ENCODE assay signal across 24 mouse cellular contexts in genomic region chr9:44697866-44698265, GRCm38 (mm10). TPM values are rescaled to one million over a fixed set of nuclear protein-coding genes. Genes with fewer than 3 reads are reported as not detected.
DNase-seq lines count a peak whose midpoint lies in the region; TF ChIP-seq lines count a peak whose summit lies in the region.
"Had no signal": no experiment of that assay in that cellular context is flagged by ENCODE, and none has a peak within 500 bp of the region (broad histone marks: within the 10 kb centered on the region; RNA-seq: fewer than 3 reads in every experiment).

No protein-coding gene starts in this region.

- no peak for TF ChIP-seq CTCF in cerebellum, adult 2 months (IDR thresholded peaks at IDR 0.05; ENCODE audit: borderline replicate concordance, insufficient read depth, low read depth, low read length)
- no peak for TF ChIP-seq CTCF in E14TG2a.4 (conservative IDR thresholded peaks at IDR 0.05; ENCODE audit: low read length)

- WGBS in cerebellum, adult 2 months, result 29% methylated on average over 16 of the region's 16 CpGs

- peaks cover 3% of the 10 kb centered on the region; the same call in 1 of the 2 replicates for H3K36me3 ChIP-seq in E14TG2a.4 (ENCODE audit: insufficient read depth, low read length)
- peaks cover 3% of the 10 kb centered on the region; the same call in 1 of the 2 replicates for H3K36me3 ChIP-seq in ES-E14 (ENCODE audit: control insufficient read depth, insufficient read depth, low read length, poor library complexity, severe bottlenecking)

- H3K9ac ChIP-seq in ES-E14 (ENCODE audit: insufficient read depth, low read depth, low read length, poor library complexity, severe bottlenecking), result peak overlapping the region; percentile 8; the same call in 1 of the 2 replicates
- H3K9ac ChIP-seq: heart, embryonic 15.5 days; hindbrain, embryonic 15.5 days; kidney, embryonic 15.5 days had no signal

- no peak overlapping the region for H3K27ac ChIP-seq in cerebellum, adult 2 months (ENCODE audit: insufficient read depth, low read length)
- no peak overlapping the region for H3K27ac ChIP-seq in ES-E14 (ENCODE audit: insufficient read depth, low read depth, low read length, poor library complexity, severe bottlenecking)
- H3K27ac ChIP-seq: forebrain, embryonic 10.5 days; heart, adult 2 months; heart, embryonic 15.5 days; hindbrain, embryonic 10.5 days; hindbrain, embryonic 15.5 days; kidney, embryonic 15.5 days had no signal

- H3K9me3 ChIP-seq in E14TG2a.4 (ENCODE audit: low read length) (no peaks in the 10 kb centered on the region), ES-E14 (ENCODE audit: control insufficient read depth, insufficient read depth, low read depth, low read length) (no peaks in the 10 kb centered on the region)
- H3K9me3 ChIP-seq: forebrain, embryonic 10.5 days; heart, embryonic 15.5 days; hindbrain, embryonic 10.5 days; hindbrain, embryonic 15.5 days; kidney, embryonic 15.5 days had no signal

- H3K27me3 ChIP-seq in cerebellum, adult 2 months (ENCODE audit: control insufficient read depth, insufficient read depth, low read length), result no peaks in the 10 kb centered on the region
- peaks cover 53% of the 10 kb centered on the region for H3K27me3 ChIP-seq in E14TG2a.4 (ENCODE audit: insufficient read depth, low read length)
- H3K27me3 ChIP-seq: CH12.LX; heart, embryonic 15.5 days; hindbrain, embryonic 15.5 days; kidney, embryonic 15.5 days had no signal

- H3K4me1 ChIP-seq in cerebellum, adult 2 months (ENCODE audit: control insufficient read depth, insufficient read depth, low read length), result peaks cover 37% of the 10 kb centered on the region
- H3K4me1 ChIP-seq in E14TG2a.4 (replicated peaks; ENCODE audit: low read depth, low read length) (peaks cover 34% of the 10 kb centered on the region), ES-E14 (ENCODE audit: control insufficient read depth in 2 of 2, insufficient read depth in 2 of 2, low read length in 2 of 2, poor library complexity in 1 of 2) (peaks cover 0 to 10% of the 10 kb centered on the region in 2 experiments; a peak in 2 of 4 replicates)
- H3K4me1 ChIP-seq: forebrain, embryonic 10.5 days; heart, embryonic 15.5 days; hindbrain, embryonic 10.5 days; hindbrain, embryonic 15.5 days had no signal

- in situ Hi-C loops in ES-E14 (cut with MboI; ENCODE audit: low sequenced_read_pairs in 2 of 2, unreplicated experiment in 2 of 2), result no loop called here

- TF ChIP-seq POLR2A in cerebellum, adult 2 months (IDR thresholded peaks at IDR 0.05; ENCODE audit: borderline replicate concordance, insufficient read depth, low read length), result no peak

- no peak overlapping the region for H3K4me3 ChIP-seq in cerebellum, adult 2 months (replicated peaks; ENCODE audit: insufficient read depth, low read depth, low read length)
- H3K4me3 ChIP-seq in E14TG2a.4 (replicated peaks; ENCODE audit: low read length) (peak overlapping the region; percentile 69), ES-E14 (ENCODE audit: insufficient read depth in 1 of 2, low read depth in 1 of 2, low read length in 2 of 2, poor library complexity in 1 of 2, severe bottlenecking in 1 of 2) (peak overlapping the region; percentile 42 to 46; a peak in 3 of 4 replicates)
- H3K4me3 ChIP-seq: forebrain, embryonic 10.5 days; heart, adult 2 months; heart, embryonic 15.5 days; hindbrain, embryonic 10.5 days; hindbrain, embryonic 15.5 days; kidney, embryonic 15.5 days had no signal

- peak; percentile 58 to 65 for DNase-seq in cerebellum, adult 2 months
- DNase-seq in cerebellum, adult 8-10 months, result no peak
- no peak for DNase-seq in ES-E14 (ENCODE audit: low read depth, low spot score)
- peak; percentile 66 to 72 for DNase-seq in cerebellum, postnatal 25 days
- DNase-seq in layer of hippocampus, postnatal 14 days (ENCODE audit: low spot score in 2 of 2), result no peak
- no peak for DNase-seq in kidney, postnatal 4 days
- DNase-seq: adrenal gland, adult 2 months; adrenal gland, postnatal 25 days; kidney, adult 2 months had no signal

TF ChIP-seq in ES-E14, 5 proteins besides CTCF, POLR2A, EP300 and RAD21:
- no peak for TF ChIP-seq ZNF384 (IDR thresholded peaks at IDR 0.05; ENCODE audit: low read depth, low read length)
- no peak for TF ChIP-seq HCFC1 (IDR thresholded peaks at IDR 0.05; ENCODE audit: borderline replicate concordance, insufficient read depth, low read length)
- no peak for TF ChIP-seq MAFK (IDR thresholded peaks at IDR 0.05; ENCODE audit: insufficient read depth, low read depth, low read length)
- no peak for TF ChIP-seq ZC3H11A (IDR thresholded peaks at IDR 0.05; ENCODE audit: borderline replicate concordance, low read depth, low read length)
- no peak for TF ChIP-seq CHD2 (IDR thresholded peaks at IDR 0.05; ENCODE audit: low read depth, low read length)

RNA-seq across cellular contexts. Expression of gene Treh, which starts 24.8 kb away (rescaled TPM):
- not detected in 2 replicates for polyA plus RNA-seq in cerebellum, adult 2 months (2012; rRNA removed)
- not detected in 2 replicates for total RNA-seq in ES-E14 (2012; rRNA removed)
- total RNA-seq in layer of hippocampus, postnatal 14 days (2021), result not detected
- total RNA-seq: adrenal gland, adult 2 months; adrenal gland, postnatal 25 days; CH12.LX; gastrocnemius, adult 8-10 months; gastrocnemius, postnatal 4 days; heart, adult 2 months; heart, postnatal 25 days; MEL had no signal
- polyA plus RNA-seq: adrenal gland, adult 2 months; embryonic facial prominence, embryonic 14.5 days; forebrain, embryonic 10.5 days; forebrain, embryonic 14.5 days; heart, adult 2 months; heart, embryonic 11.5 days; heart, embryonic 15.5 days; hindbrain, embryonic 10.5 days; hindbrain, embryonic 15.5 days had no signal

RNA-seq across cellular contexts. Expression of gene Phldb1, which starts 37.1 kb away (rescaled TPM):
- 193 and 194 TPM in 2 replicates for polyA plus RNA-seq in cerebellum, adult 2 months (2012; rRNA removed)
- 25.8 and 44.0 TPM in 2 replicates for total RNA-seq in ES-E14 (2012; rRNA removed)
- total RNA-seq in layer of hippocampus, postnatal 14 days (2021), result 10 to 100 TPM; 98.3 to 98.6 TPM

Comparison
In these comparisons a context has a peak if more than half of its experiments do, and no peak if none do; other contexts are left out.
1. DNase-seq: peak in cerebellum, adult 2 months (2 of 2) and cerebellum, postnatal 25 days (2 of 2); none in cerebellum, adult 8-10 months (single experiment), ES-E14 (single experiment), layer of hippocampus, postnatal 14 days (0 of 2) and kidney, postnatal 4 days (0 of 2).